Mouse (Mus musculus) brain, embryonic 14.5 days (tissue): Measurements from ENCODE around the gene E030018B13Rik. TPM values are rescaled to one million over a fixed set of nuclear protein-coding genes. Genes with fewer than 3 reads are reported as not detected.
A peak's percentile ranks its signal among the peaks of the same experiment; 100 is the strongest.

Experiments used
- DNase-seq: peaks from one replicate; pipeline ENCODE4 v3.0.0-alpha.2; 2011; ENCODE audit warnings: low read depth
- CTCF ChIP-seq: fragments of 200-500 bp; IDR thresholded peaks from 2 replicates; pipeline ENCODE4 v1.5.1; 2012; ENCODE audit warnings: inconsistent platforms, mild to moderate bottlenecking, moderate library complexity, borderline replicate concordance; ENCODE audit not compliant: insufficient read depth, insufficient read length; ENCODE audit errors: extremely low read depth
- POLR2A ChIP-seq: fragments of 200-500 bp; IDR thresholded peaks from 2 replicates; pipeline ENCODE4 v1.6.1; 2012; ENCODE audit warnings: mild to moderate bottlenecking, inconsistent platforms, borderline replicate concordance; ENCODE audit not compliant: poor library complexity, insufficient read depth, insufficient read length, severe bottlenecking; ENCODE audit errors: extremely low read depth
- polyA plus RNA-seq: library from polyadenylated mRNA; depleted of rRNA; stranded (reverse); fragments of >200 nt; gene quantifications from 2 replicates; pipeline ENCODE4 v1.2.3, GENCODE M21; 2012

E030018B13Rik gene
- polyA plus RNA-seq, 1 experiment = not detected

- no peak for DNase-seq
- no peak for TF ChIP-seq CTCF
- TF ChIP-seq POLR2A = no peak
Measured at GRCm38 (mm10) chr7:63900411-63900810, 16.2 kb upstream of the E030018B13Rik start.

GRCm38 (mm10) chr7:63901346-63901745 lies 15.3 kb upstream of the E030018B13Rik start:
- TF ChIP-seq CTCF (no peak), POLR2A (no peak)
- DNase-seq = peak; percentile 73

- TF ChIP-seq POLR2A = no peak
- no peak for TF ChIP-seq CTCF
- DNase-seq = no peak
Measured at GRCm38 (mm10) chr7:63901942-63902341, 14.7 kb upstream of the E030018B13Rik start.

GRCm38 (mm10) chr7:63902604-63903210 lies 13.9 kb upstream of the E030018B13Rik start:
- no peak for TF ChIP-seq CTCF
- TF ChIP-seq POLR2A = no peak
- no peak for DNase-seq

GRCm38 (mm10) chr7:63903635-63904380 lies 12.8 kb upstream of the E030018B13Rik start:
- TF ChIP-seq CTCF (no peak), POLR2A (no peak)
- no peak for DNase-seq

- DNase-seq = no peak
- no peak for TF ChIP-seq CTCF
- TF ChIP-seq POLR2A = no peak
Measured at GRCm38 (mm10) chr7:63905190-63905589, 11.5 kb upstream of the E030018B13Rik start.

GRCm38 (mm10) chr7:63905642-63906041 lies 11.0 kb upstream of the E030018B13Rik start:
- no peak for TF ChIP-seq CTCF
- TF ChIP-seq POLR2A = no peak
- no peak for DNase-seq

- no peak for TF ChIP-seq POLR2A
- no peak for TF ChIP-seq CTCF
- no peak for DNase-seq
Measured at GRCm38 (mm10) chr7:63907778-63908495, 8.7 kb upstream of the E030018B13Rik start.

GRCm38 (mm10) chr7:63908496-63909285 lies 8.0 kb upstream of the E030018B13Rik start:
- TF ChIP-seq POLR2A (no peak), CTCF (no peak)
- no peak for DNase-seq

- DNase-seq = no peak
Measured at GRCm38 (mm10) chr7:63910225-63910624, 6.4 kb upstream of the E030018B13Rik start.

GRCm38 (mm10) chr7:63910912-63911311 lies 5.7 kb upstream of the E030018B13Rik start:
- no peak for TF ChIP-seq POLR2A
- no peak for TF ChIP-seq CTCF
- no peak for DNase-seq

More at GRCm38 (mm10) chr7:63910225-63910624, 6.4 kb upstream of the E030018B13Rik start:
- TF ChIP-seq CTCF = no peak
- TF ChIP-seq POLR2A = no peak
